Mouse (Mus musculus) heart, postnatal 0 days (tissue): ENCODE data around the gene Cd24a.

Source experiments
- CTCF ChIP-seq: IDR thresholded peaks from 2 replicates; pipeline ENCODE4 v1.5.1; 2016; ENCODE audit warnings: antibody characterized with exemption, control low read depth, low read depth
- EP300 ChIP-seq: IDR thresholded peaks from 2 replicates; pipeline ENCODE4 v1.6.1; 2016; ENCODE audit warnings: antibody characterized with exemption, low read depth

DNA sequence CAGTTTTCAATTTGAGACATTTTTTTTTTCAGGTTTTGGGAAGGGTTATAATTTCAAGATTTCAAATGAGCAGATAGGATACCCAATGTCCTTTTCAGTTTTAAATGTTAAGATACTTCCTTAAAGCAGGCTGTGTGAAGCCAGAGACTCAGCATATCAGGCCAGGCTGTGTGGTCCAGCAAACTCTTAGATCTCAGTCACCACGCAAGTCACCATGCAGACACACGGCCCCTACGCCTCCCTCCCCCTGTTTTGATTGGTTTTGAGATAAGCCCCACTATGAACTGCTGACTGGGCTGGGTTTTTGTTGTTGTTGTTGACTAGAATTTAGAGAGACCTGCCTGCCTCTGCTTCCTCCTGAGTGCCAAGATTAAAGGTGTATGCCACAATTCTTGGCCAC, 3.2 kb downstream of the Cd24a start:
- no peak for TF ChIP-seq CTCF
- TF ChIP-seq EP300: no peak
